Mouse (Mus musculus) CH12.LX (cell line): ENCODE results near the gene Ccdc50. TPM values are rescaled to one million over a fixed set of nuclear protein-coding genes. Genes with fewer than 3 reads are reported as not detected.

Source experiments
- polyA plus RNA-seq: library from polyadenylated mRNA; unstranded; fragments of >175 nt; gene quantifications from 2 replicates; pipeline ENCODE4 v1.2.1, GENCODE M21; 2012; ENCODE audit warnings: low read depth; ENCODE audit not compliant: insufficient read length
- total RNA-seq, 2 experiments: library from RNA; depleted of rRNA; stranded (reverse); fragments of 300-350 nt in 1 of 2; fragments of >200 nt in 1 of 2; gene quantifications; 2 replicates each; pipeline ENCODE4 v1.2.3; 2012 to 2014

Gene Ccdc50
- total and polyA plus RNA-seq, 3 experiments, result 203 to 261 (median 243) TPM

Other genes with a start within 250 kb of the Ccdc50 start
- gene Ostn, start 81.4 kb upstream of the Ccdc50 start, total RNA-seq (2012; rRNA removed), result 0.50 and 1.7 TPM in 2 replicates
- 1.0 and 1.2 TPM in 2 replicates for gene Ostn, start 81.4 kb upstream of the Ccdc50 start, total RNA-seq (2014; rRNA removed)
- gene Ostn, start 81.4 kb upstream of the Ccdc50 start, polyA plus RNA-seq, result 0.67 TPM in 1 of 2 replicates, not detected in the other
- gene Uts2b, start 18.6 kb upstream of the Ccdc50 start, total RNA-seq (2012; rRNA removed), result 0.29 and 0.38 TPM in 2 replicates
- 0.51 TPM in 1 of 2 replicates, not detected in the other for gene Uts2b, start 18.6 kb upstream of the Ccdc50 start, total RNA-seq (2014; rRNA removed)
- not detected in 2 replicates for gene Uts2b, start 18.6 kb upstream of the Ccdc50 start, polyA plus RNA-seq